Mouse (Mus musculus) neural tube, embryonic 11.5 days (tissue): Measurements from ENCODE around the gene Ms4a13. TPM values are rescaled to one million over a fixed set of nuclear protein-coding genes. Genes with fewer than 3 reads are reported as not detected.
"Not testable (repeated sequence)": the region's sequence is repeated elsewhere in the genome, so short reads cannot be mapped to it uniquely, and the experiment has no call there.

Experiments used
- ATAC-seq: fragments of 200-750 bp; cut with Nextera tagmentation; 2 replicates; pipeline ENCODE4 v1.8.0; 2017; ENCODE audit warnings: moderate number of reproducible peaks, mild to moderate bottlenecking, moderate TSS enrichment, moderate library complexity; ENCODE audit not compliant: insufficient read depth, low FRiP score, low TSS enrichment
- DNase-seq: peaks from one replicate; pipeline ENCODE4 v3.0.0-alpha.2; 2015; ENCODE audit warnings: low spot score
- H3K27ac ChIP-seq: fragments of 300-500 bp; sonication (generic); 2 replicates; pipeline ENCODE4 v1.5.1; 2014; ENCODE audit warnings: low read depth, mild to moderate bottlenecking, low read length
- H3K27me3 ChIP-seq: fragments of 300-500 bp; sonication (generic); 2 replicates; pipeline ENCODE4 v1.6.1; 2014; ENCODE audit warnings: mild to moderate bottlenecking, low read length, mixed read lengths; ENCODE audit not compliant: control insufficient read depth, insufficient read depth
- H3K36me3 ChIP-seq: fragments of 300-500 bp; sonication (generic); 2 replicates; pipeline ENCODE4 v1.6.1; 2014; ENCODE audit warnings: mild to moderate bottlenecking, low read length, moderate library complexity, mixed read lengths; ENCODE audit not compliant: control insufficient read depth, insufficient read depth
- H3K4me1 ChIP-seq: fragments of 300-500 bp; sonication (generic); 2 replicates; pipeline ENCODE4 v1.6.1; 2014; ENCODE audit warnings: low read length, mixed read lengths; ENCODE audit not compliant: control insufficient read depth, insufficient read depth
- H3K4me2 ChIP-seq: fragments of 300-500 bp; sonication (generic); 2 replicates; pipeline ENCODE4 v1.6.1; 2014; ENCODE audit warnings: low read depth, mild to moderate bottlenecking, moderate library complexity
- H3K4me3 ChIP-seq: fragments of 300-500 bp; sonication (generic); 2 replicates; pipeline ENCODE4 v1.5.1; 2014; ENCODE audit warnings: low read depth, low read length
- H3K9ac ChIP-seq: fragments of 300-500 bp; sonication (generic); 2 replicates; pipeline ENCODE4 v1.6.1; 2014; ENCODE audit warnings: mild to moderate bottlenecking, low read length
- H3K9me3 ChIP-seq: fragments of 300-500 bp; sonication (generic); 2 replicates; pipeline ENCODE4 v1.6.1; 2016; ENCODE audit warnings: low read length; ENCODE audit not compliant: control insufficient read depth
- WGBS: fragments of 180-500 bp; shearing (Covaris S2); extraction: QIAGEN DNeasy Blood & Tissue Kit; methylation state at CpG from one replicate; pipeline ENCODE4 v1.1.7; 2014; 5-methylcytosine and 5-hydroxymethylcytosine counted together
- polyA plus RNA-seq: library from polyadenylated mRNA; unstranded; fragments of >200 nt; fragmentation: Nextera tagmentation; extraction: Ambion mirVana; gene quantifications from 2 replicates; pipeline ENCODE4 v1.2.1, GENCODE M21; 2014

The Ms4a13 gene
- polyA plus RNA-seq, 1 experiment from 2014 or later: not detected

DNA sequence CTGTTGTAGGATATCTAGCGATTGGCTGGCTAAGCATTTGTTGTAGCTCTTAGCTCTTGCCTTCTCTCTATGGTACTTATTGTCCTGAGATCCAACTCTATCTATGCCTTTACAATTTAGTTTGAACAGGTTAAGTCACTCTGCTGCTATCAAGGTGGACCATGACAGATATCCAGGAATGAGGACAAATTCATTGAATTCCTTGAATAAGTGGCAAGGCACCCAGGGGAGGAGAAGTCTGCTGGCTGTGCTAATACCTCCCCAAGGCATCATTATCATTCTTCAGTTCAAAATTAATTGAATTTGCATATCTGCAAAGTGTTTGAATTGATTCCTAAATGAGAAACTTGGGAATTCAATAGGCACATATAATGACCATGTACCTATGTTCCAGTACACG lies 19.1 kb downstream of the Ms4a13 start:
- 73% methylated on average over 2 of the region's 2 CpGs for WGBS
- no peak overlapping the region for H3K4me3 ChIP-seq

GRCm38 (mm10) chr19:11165172-11165571 lies 31.4 kb downstream of the Ms4a13 start, which contains the start of gene 1700025F22Rik:
TSS of gene 1700025F22Rik (minus strand) at chr19:11165320.
- no peak within 1 kb of the TSS for H3K4me2 ChIP-seq
- H3K27me3 ChIP-seq: no peaks in the 10 kb centered on the region
- H3K4me1 ChIP-seq: no peaks in the 10 kb centered on the region
- H3K27ac ChIP-seq: no peak within 1 kb of the TSS
- H3K9ac ChIP-seq: no peak within 1 kb of the TSS
- no peaks in the 10 kb centered on the region for H3K9me3 ChIP-seq
- DNase-seq (no peak), ATAC-seq (no peak)
- H3K36me3 ChIP-seq: no peaks in the 10 kb centered on the region
- H3K4me3 ChIP-seq: no peak within 1 kb of the TSS
- WGBS: 31% methylated on average over 10 of the region's 10 CpGs

More for the DNA sequence above, 19.1 kb downstream of the Ms4a13 start:
- no peaks in the 10 kb centered on the region for H3K4me1 ChIP-seq
- H3K9ac ChIP-seq: no peak overlapping the region
- DNase-seq (no peak), ATAC-seq (no peak)
- no peak overlapping the region for H3K27ac ChIP-seq
- no peaks in the 10 kb centered on the region for H3K27me3 ChIP-seq
- H3K9me3 ChIP-seq: no peaks in the 10 kb centered on the region
- no peaks in the 10 kb centered on the region for H3K36me3 ChIP-seq
- H3K4me2 ChIP-seq: no peak overlapping the region

- not testable (repeated sequence) for H3K27me3 ChIP-seq, ATAC-seq, DNase-seq, H3K36me3 ChIP-seq, H3K4me3 ChIP-seq, H3K4me2 ChIP-seq, H3K27ac ChIP-seq, H3K9me3 ChIP-seq, H3K9ac ChIP-seq, H3K4me1 ChIP-seq
- 83% methylated on average over 6 of the region's 6 CpGs for WGBS
Measured at GRCm38 (mm10) chr19:11157890-11158289, 38.6 kb downstream of the Ms4a13 start.

- no peaks in the 10 kb centered on the region for H3K36me3 ChIP-seq
- no peak overlapping the region for H3K27ac ChIP-seq
- no peaks in the 10 kb centered on the region for H3K9me3 ChIP-seq
- ATAC-seq: no peak
- H3K9ac ChIP-seq: no peak overlapping the region
- no peaks in the 10 kb centered on the region for H3K4me1 ChIP-seq
- no peaks in the 10 kb centered on the region for H3K27me3 ChIP-seq
- WGBS: 79% methylated on average over 4 of the region's 4 CpGs
- H3K4me3 ChIP-seq: no peak overlapping the region
- no peak overlapping the region for H3K4me2 ChIP-seq
- no peak for DNase-seq
Measured at GRCm38 (mm10) chr19:11135336-11135735, 61.2 kb downstream of the Ms4a13 start.

DNA sequence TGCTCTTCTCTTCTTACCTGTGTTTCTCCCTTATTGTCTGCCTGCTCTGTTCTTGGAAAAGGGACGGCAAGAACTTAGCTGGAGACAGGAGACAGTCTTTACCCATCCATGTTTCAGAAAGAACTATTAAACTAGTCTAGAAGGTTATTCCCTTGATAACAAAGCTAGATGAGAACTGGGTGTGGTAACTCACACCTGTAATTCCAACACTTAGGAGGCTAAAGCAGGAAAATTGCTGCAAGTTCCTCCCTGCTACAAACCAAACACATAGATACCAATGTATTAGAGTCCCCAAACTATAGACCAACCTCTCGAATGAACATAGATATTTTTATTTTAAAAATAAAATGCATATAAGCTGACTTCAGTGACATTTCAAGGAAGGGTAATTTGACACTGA lies 61.7 kb downstream of the Ms4a13 start:
- 86% methylated on average over 2 of the region's 2 CpGs for WGBS
- no peak overlapping the region for H3K4me3 ChIP-seq
- DNase-seq (no peak), ATAC-seq (no peak)
- no peak overlapping the region for H3K27ac ChIP-seq
- H3K36me3 ChIP-seq: no peaks in the 10 kb centered on the region
- no peaks in the 10 kb centered on the region for H3K27me3 ChIP-seq
- no peak overlapping the region for H3K4me2 ChIP-seq
- H3K9me3 ChIP-seq: no peaks in the 10 kb centered on the region
- H3K9ac ChIP-seq: no peak overlapping the region
- H3K4me1 ChIP-seq: no peaks in the 10 kb centered on the region

DNA sequence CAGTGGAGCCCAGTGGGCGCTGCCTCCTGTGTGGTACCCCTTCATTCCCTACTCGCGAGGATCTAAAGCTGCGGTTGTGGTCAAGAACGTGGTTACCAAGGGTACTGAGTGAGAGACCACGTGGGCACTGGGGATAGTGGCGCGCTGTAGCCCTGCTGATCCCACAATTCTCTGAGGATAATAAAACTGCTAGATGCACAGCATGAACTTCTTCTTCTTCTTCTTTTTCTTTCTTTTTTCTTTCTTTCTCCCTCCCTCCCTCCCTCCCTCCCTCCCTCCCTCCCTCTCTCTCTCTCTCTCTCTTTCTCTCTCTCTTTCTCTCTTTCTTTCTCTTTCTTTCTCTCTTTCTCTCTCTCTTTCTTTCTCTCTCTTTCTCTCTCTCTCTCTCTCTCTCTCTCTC lies 65.8 kb downstream of the Ms4a13 start, which contains the start of gene 1700017D01Rik:
1700017D01Rik (minus strand) TSS at position 101 of the 400 bp plus-strand sequence.
- H3K27me3 ChIP-seq, H3K4me3 ChIP-seq, H3K36me3 ChIP-seq, H3K27ac ChIP-seq, H3K4me2 ChIP-seq, ATAC-seq, H3K9ac ChIP-seq, H3K9me3 ChIP-seq, DNase-seq, H3K4me1 ChIP-seq: not testable (repeated sequence)
- 85% methylated on average over 8 of the region's 8 CpGs for WGBS

DNA sequence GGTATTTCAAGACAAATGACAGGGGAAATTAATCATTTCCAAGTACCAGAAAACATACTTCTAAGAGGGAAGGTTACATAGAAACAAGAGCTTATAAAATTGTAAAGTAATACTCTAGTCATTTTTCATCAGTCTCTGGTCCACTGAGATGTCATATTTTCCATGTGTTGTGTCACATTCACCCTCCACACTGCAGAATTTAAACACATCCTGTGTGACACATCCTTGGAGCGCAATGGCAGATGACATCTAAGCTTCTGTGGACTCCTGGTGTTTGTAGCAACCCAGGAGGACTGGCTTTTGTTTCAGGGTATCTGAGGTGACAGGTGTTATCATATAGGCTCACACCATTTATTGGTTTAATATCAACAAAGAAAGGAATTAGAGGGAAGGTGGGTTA lies 66.8 kb downstream of the Ms4a13 start:
- 81% methylated on average over 1 of the region's 1 CpGs for WGBS
- Histone ChIP-seq H3K4me1 (no peaks in the 10 kb centered on the region), H3K27me3 (no peaks in the 10 kb centered on the region), H3K4me2 (no peak overlapping the region), H3K9ac (no peak overlapping the region), H3K4me3 (no peak overlapping the region), H3K9me3 (no peaks in the 10 kb centered on the region), H3K27ac (no peak overlapping the region), H3K36me3 (no peaks in the 10 kb centered on the region)
- ATAC-seq: no peak
- no peak for DNase-seq

- not testable (repeated sequence) for H3K27ac ChIP-seq, H3K9me3 ChIP-seq, H3K4me1 ChIP-seq, H3K36me3 ChIP-seq, H3K27me3 ChIP-seq
- ATAC-seq: peak; percentile 96
- Histone ChIP-seq H3K4me3 (peak overlapping the region; percentile 25), H3K9ac (peak overlapping the region; percentile 39), H3K4me2 (peak overlapping the region; percentile 25)
- 3% methylated on average over 5 of the region's 38 CpGs for WGBS
- DNase-seq: peak; percentile 51
Measured at GRCm38 (mm10) chr19:11121016-11121420, 75.5 kb downstream of the Ms4a13 start.
